Mouse (Mus musculus): ENCODE measurements around the gene Tcf20.

DNA sequence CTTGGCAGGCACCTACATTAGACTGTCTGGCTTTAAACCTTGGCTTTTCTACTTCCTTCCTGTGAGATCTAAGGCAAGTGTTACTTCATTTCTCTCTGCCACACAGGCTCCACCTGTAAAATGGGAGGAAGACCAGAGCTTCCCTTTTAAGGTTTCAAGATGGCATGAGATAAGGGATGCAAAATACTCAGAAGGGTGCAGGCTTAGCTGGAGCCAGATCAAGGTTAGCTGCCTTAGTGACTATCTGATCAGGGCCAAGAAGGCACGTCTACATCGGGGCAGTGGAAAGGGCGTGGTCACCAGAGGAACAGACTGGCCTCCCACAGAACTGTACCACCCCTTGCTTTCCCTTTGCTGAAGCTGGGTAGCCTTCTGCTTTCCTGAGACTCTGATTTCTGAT is 73.2 kb downstream of the Tcf20 start:
- TF ChIP-seq CTCF (IDR thresholded peaks at IDR 0.05; ENCODE audit: low read depth) (no peak), EP300 (IDR thresholded peaks at IDR 0.05; ENCODE audit: low read depth) (no peak)

All from liver, embryonic 14.5 days (tissue).